Mouse (Mus musculus) NIH3T3 (cell line): ENCODE measurements around the gene Rreb1.

ENCODE experiments used
- DNase-seq: peaks from one replicate; pipeline ENCODE4 v3.0.0-alpha.2; 2012; ENCODE audit warnings: low read depth

Gene Rreb1

DNA sequence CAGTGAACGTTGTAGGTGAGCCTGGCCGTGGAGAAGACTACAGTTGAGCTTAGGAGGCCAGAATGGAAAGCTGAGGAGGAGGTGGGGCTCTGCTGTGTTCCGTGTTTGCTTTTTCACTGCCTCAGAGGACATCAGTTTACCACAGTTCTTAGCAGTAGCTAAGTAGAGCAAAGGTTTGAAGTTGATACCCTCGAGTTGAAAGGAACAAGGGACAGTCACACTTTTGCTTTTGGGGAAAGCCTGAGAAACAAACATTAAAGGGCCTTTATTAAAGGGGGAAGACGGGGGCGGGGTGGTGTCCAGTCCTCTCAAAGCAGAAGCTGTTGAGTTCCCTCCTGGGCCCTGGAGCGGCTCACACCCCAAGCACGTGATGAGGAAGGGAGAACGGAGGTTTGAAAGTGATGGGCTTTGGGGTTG is 1.1 kb downstream of the Rreb1 start:
- no peak for DNase-seq

DNA sequence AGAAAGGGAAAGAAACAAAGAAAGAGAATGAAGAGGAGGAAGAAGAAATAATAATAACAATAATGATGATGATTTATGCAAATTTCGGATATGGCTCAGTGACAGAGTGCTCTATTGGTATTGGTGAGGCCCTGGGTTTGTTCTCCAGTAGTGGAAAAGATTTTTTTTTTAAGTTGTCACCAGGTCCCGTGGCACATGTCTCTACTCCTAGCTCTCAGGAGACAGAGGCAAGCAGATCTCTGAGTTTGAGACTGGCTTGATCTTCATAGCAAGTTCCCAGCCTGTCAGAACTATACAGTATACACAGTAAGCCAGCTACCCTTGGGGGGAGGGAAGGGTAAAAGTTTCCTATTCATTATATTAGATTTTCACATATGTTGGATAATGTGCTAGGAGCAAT is 3.4 kb downstream of the Rreb1 start:
- DNase-seq = no peak

DNA sequence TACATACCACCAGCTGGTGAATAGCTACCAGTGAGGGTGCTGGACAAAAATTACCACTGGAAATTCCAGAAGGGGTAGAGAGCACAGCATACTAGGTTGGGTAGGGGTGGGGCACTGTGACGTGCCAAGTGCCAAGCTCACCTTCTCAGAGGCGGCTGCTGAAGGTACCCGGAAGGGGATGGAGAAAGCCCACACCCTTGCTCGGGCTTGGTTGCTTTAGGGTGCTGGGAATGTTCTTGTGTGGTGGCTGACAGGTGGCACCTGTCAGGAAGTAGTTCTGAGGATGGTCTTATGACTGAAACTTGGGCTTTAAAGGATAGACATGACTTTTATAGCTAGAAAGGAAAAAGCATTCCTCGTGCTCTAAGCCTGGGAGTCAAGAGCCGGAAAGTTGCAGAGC is 3.9 kb downstream of the Rreb1 start:
- DNase-seq = no peak

DNA sequence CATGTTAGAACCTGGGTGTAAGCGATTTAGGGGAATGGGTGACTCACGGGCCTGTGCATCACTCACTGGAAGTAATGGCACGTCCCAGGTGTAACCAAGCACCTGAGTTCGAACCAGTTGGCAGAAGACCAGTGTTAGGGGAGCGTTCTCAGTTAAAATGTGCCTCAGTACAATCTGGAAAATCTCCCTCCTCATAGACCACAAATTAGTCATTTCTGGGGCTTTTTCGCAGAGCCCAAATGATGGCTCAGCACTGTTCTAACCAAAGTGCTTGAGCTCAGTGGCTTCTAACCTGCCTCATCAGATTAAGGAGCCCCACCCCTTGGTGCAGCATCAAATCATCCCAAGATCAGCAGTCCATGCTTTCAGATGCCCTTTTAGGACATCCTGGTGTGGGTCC is 5.5 kb downstream of the Rreb1 start:
- DNase-seq = peak; percentile 15

DNA sequence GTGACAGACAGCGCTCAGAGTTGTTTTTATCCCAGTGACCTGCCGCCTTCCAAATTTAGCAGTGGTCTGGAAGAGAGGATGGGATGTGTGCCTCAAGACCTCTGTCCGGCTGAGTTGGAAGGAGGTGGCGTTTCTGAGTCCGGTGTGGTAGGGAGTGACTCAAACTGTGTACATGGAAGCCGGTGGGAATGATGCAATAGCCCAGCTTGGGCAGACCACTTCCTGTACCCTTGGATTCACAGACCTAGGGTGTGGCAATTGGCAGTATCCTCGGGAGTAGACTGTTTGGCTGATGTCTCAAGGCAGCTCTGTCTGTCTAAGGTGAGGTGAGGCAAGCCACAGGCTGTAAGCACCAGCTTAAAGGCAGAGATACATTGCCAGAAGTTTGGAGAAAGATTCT is 6.0 kb downstream of the Rreb1 start:
- DNase-seq = peak; percentile 65

DNA sequence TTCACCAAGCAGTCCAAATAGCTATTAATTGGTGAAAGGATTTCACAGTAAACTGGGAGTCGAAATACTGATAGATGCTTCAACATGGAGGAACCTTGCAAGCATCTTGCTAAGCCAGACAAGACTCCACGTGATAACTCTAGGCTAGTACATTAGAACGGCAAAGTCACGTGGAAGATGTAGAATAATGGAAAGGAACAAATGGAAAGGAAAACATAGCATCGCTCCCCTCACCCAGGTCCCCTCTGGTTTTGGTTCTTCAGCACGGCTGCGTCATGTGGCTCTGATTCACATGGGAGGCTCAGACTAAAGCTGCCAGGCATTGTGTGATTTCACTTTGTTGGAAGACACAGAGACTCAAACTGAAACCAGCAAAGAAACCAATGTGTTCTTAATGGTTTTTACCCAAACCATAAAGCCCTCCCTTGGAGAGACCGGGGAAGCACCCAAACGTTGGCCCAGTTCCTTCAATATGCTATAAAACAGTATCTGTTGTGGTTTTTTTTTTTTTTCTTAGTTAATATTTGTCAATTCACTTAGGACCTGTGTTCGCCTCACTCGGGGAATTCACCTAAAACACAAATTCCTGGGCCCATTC is 14.6 kb downstream of the Rreb1 start:
- no peak for DNase-seq

DNA sequence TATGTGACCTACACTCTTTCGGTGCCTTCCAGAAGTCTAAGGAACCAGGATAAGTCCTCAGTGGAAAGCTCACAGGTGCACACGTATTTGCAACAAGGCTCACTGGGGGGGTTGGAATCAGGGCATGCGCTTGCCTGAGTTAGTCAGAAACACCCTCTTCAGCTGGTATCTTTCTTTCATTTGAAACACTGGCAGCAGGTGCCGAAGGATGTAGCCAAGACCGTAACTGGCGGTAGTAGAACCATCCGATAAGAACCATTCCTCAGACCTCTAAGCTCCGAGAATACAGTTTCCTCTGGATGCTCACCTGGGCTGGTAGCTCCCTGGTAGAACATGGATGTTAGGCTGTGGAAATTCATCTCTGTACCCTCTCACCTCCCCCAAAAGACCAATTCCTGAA is 20.6 kb downstream of the Rreb1 start:
- no peak for DNase-seq

DNA sequence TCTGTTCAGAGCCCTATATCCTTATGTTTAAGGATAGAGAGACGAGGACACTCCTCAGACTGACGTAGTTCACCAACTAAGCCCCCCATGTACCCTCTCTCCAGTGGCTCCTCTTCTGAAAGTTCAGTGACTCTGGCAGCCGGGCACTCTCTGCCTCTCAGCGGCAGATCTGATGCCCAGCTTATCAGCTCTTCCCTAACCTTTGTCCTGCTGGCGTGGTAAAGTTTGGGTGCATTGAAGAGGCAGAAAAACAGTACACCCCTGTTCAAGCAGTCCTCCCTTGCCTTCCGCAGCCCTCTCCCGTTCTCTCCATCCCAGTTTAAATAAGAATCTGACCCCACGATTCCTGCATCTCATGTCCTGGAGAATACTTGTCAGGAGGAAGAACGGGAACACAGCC is 21.2 kb downstream of the Rreb1 start:
- DNase-seq = no peak

DNA sequence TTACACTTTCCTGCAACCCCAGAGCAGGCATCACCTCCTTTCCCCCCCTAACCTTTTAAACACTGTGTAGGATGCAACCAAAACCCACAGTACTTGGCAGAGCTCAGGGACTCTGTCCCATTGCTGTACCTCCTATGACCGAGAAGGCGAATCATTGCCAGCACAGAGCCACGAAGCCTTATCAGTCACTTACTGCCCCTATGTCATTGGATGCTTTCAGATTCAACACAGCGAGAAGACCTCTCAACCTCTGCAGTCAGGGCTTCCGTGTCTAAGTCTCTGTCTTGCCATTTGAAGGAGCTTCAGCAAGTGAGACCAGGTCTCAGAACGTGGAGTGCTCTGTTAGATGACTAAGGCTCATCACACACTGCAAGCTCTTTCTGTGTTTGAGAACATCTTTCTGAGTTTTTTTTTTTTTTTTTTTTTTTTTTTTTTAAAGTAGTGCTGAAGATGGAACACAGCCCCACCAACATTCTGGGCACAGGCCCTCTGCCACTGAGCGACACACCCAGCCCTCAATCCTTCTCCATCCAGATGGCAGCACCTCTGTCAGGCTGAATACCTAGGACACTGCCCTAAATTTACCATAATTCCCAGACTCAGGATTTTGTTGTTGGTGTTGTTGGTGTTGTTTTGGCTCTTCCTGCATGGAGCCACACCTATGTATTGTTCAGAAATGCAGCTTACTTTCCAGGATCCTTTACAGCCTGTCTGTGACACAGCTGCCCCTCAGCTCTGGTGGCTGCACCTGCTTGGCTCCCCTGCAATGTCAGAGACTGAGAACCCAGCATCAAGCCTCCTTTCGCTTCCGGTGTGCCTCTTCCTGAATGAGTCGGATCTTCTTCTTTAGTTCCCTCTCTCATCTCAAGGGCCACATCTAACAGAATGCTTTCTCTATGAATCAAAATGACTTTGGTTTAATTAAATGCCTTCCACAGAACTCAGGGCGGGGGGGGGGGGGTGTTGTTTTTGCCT is 23.2 kb downstream of the Rreb1 start:
- no peak for DNase-seq

DNA sequence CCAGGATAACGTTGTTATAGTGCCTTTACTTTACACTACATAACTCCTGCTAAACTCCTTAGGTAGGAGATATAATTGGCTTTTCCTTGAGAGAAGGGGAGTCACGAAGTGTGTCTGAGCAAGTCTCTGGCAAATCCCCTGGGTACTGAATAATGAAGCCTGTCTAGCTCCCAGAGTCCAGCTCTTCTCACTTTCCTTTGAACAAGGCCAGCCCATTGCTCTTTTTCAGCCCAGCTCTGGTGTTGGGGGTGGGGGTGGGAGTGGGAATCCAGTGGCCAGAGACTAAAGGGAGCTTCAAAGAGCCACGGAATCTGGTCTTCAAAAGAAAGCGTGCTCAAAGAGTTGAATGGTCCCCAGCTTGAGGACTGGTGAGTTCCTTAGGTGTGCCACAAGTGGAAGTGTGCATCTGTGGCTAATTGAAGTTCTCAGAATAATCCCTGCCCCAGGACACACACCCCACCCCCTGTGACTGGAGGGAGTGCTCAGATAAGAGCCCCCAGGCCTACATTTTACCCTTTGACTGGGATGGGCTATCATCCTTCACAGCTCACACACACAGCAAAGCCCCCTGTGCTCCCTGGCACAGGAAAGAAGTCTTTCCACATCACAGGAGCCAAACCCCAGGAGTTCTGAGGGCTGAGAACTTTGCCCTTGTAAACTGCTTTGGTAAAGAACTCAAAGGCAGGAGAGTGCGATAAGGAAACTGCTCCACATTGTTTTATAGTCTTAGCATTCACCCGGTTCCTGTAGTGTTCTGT is 24.2 kb downstream of the Rreb1 start:
- DNase-seq = no peak

DNA sequence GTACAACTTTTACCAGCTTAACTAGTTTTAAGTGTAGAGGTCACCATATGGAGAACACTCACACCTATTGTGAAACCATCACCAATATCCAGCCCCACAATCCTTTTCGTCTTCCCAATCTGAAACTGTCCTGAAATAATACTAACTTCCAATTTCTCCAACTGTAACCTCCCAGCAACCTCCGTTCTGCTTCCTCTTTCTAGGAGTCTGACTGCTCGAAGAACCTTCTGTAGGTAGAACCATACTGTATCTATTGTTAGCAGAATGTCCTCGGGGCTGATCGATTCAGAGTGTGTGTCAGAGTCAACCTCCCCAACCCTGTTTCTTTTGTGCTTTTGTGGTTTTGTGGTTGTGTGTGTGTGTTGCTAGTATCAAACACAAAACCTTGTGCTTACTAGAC is 25.0 kb downstream of the Rreb1 start:
- no peak for DNase-seq

DNA sequence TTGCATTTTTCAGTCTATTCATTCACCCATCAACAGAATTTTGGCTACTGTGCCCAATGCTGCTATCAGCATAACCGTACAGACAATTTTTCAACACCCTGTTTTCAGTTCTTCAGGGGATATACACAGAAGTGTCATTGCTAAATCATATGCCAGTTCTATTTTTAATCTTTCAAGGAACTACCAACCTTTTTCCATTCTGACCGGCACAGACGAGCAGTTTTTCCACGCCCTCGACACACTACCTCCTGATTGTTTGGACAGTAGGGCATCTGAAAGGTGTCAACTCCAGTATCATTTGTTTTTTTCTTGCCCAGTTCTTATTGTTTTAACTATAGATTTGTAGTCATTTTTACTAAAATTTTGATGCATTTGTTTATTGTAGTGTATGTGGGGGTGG is 25.8 kb downstream of the Rreb1 start:
- DNase-seq = no peak

DNA sequence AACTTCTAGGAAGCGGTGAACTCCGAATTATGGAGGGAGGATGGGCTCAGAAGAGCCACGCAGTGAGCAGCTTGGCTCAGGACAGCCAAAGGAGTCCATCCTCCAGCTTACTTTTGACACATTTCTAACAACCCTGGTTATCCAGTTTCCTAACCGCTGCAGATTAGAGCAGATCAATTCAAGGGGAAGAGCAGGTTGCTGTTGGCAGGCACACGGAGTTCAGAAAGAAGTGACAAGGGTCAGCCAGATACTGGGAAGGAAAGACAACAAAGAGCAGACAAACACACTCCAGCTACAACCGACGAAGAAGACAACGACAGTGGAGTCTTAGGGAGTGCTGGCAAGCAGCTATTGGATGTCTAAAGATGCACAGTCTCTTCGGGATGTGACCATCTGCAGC is 36.8 kb downstream of the Rreb1 start:
- DNase-seq = no peak

DNA sequence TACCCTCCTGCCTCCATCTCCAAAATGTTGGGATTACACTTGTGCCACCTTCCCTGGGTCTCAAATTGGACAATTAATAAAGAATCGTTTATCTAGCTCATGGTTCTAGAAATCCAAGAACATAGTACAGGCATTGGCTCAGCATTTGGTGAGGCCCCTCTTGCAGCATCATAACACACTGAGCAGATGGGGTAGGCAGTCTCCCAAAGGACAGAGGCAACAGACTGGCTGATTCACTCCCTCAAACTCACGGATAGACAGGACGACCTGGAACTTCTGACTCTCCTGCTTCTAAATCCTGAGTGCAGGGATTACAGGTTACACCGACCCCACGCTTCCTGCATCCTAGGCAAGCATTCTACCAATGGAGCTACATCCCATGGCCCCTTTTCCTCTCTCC is 38.5 kb downstream of the Rreb1 start:
- no peak for DNase-seq

DNA sequence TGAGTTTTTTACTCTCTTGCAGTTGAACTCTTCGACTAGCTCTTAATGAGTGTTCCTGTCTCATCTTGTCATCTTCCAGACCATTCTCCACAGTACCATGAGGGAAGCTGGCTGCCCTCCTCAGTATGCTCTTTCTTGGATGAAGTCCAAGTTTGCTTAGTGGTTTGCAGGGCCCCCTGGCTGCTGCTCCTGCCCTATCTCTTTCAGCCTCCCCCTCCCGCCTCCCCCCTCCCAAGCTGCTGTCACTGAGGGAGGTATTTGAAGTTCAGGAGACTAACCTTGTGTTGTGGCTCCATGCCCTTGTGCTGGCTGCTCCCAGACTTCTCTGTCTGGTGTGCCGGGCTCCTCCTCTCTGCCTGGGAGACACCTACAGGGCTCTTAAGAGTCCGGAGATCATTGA is 43.2 kb downstream of the Rreb1 start:
- peak; percentile 40 for DNase-seq

DNA sequence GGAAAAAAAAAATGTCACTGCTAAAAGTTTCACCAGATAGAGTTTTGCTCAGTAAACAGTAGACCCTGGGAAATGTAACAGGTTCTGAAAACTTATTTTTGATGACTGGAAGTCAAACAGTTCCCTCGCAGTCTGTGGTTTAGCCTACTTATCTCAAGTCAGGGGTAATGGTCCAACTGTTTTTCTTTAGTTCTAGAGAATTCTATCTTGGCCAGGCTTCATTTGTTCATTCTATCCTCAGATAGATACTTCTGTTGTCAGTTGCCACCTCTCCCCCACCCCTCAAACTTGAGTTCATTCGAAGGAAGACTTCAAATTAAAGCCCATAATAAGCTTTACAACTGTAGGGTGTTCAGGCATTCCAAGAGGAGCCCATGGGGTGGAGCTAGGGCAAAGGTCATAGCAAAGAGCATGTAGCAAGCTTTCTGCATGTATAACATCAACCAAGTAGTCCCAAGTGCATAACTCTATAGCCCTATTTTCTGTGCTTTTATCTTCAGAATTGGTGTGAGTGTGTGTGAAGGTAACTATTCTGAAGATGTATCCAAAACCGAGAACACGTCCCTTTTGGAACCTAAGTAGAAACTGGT is 46.2 kb downstream of the Rreb1 start:
- no peak for DNase-seq

DNA sequence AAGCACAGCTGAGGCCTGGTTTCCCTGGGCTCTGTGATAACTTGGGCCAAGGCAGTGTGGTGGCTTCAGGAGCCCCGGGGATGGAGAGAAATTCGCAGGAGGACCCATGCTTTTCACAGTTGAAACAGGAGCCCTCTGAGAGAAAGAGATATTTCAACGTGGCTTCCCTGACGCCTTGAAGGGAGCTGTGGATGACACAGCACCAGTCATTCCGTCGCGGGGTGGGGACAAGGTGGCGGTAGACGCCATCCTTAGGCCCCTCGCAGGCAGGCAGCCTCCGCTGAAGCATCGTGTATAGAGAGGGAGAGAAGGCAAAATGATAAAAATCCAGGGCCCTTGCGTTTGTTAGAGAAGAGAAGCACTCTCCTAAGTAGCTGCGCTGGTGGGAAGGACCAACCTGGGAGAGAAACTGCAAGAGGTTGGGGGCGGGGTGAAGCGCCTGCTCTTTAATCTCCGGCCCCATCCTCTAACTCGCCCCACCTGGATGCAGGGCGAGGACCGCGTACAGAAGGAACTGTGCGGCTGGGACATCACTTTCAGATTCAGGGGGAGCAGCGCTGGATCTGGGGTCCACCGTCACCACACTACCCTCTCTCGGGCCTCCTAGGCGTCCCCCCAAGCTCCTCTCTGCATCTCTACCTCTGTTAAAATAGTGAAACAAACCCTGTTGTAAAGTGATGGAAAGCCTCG is 46.9 kb downstream of the Rreb1 start:
- DNase-seq = peak; percentile 15

DNA sequence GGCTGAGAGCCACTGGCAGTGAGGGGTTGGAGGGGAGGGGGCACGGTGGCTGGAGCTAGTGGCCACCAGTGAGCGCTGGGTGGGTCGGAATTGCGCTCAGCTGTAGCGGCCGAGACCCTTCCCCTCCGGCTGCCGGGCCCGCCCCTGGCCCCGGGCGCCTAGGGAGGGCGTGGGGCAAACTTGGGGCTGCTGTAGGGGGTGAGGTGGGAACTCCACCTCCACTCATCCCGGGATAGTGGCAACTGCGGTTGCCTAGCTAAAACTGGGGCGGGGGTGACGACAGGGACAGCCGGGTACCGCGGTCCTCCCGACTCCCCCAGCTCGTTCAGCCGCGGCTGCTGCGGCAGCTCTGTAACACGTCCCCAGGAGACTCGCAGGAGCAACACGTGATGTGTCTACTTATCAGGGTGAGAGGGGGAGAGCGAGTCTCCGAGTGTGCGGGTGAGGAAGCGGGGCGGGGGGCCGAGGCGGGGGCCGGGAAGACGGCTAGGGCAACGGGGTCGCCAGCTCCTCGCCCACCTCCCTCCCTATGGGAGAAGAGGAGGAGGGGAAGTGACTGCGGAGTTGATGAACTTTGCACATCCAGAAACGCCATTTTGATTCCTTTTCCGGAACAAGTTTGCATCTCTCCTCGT is 47.6 kb downstream of the Rreb1 start:
- DNase-seq = peak; percentile 67

DNA sequence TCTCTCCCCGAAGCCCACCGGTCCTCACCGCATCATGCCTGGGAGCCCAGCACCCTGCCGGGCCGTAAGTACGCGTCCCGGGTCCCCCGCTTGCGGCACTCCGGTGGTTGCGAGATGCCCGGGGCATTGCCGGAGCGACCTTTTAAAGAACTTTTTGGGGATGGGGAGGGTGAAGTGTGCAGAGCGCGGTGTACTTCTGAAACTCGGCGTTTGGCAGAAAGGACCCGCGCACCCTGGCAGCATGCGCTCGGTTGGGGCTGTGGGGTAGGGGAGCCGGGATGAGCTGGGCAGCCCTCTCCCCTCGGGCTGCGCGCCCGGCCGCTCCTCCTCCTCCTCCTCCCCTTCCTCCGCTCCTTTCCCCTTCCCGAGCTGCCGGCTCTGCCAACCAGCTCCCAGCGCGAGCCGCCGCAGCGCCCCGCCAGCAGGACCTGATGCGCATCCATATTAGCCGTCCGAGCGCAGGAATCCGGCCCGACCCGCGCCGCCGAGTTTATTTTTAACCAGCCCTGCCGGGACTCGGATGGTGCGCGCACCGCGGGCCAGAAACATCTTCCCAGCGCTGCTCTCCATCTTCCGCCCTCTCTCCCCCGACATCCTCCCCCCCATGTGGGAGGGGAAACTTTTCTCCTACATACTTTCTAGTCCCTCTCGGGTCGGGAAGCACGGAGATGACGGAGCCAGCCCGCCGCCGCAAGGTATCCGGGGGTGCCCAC is 48.2 kb downstream of the Rreb1 start:
- DNase-seq = peak; percentile 77

DNA sequence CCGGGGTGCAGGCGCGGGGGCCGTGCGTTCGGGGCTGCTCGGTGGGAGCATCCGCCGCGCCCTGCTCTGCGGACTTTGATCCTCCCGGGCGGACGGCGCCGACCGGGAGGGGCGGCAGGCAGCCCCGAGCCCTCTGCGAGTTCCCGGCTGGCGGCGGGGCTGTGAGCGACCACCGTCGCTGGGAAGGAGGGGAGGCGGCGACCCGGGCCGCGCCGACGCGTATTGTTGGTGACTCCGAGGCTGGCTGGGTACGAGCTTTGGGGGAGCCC is 48.7 kb downstream of the Rreb1 start:
- no peak for DNase-seq
